Mouse (Mus musculus) left cerebral cortex, adult 8-10 months (tissue): ENCODE results near the gene Hao1. TPM values are rescaled to one million over a fixed set of nuclear protein-coding genes. Genes with fewer than 3 reads are reported as not detected.
A peak's percentile ranks its signal among the peaks of the same experiment; 100 is the strongest.

ENCODE experiments used
- DNase-seq, 2 experiments: peaks; one replicate each; pipeline ENCODE4 v3.0.0; 2022; ENCODE audit warnings: low spot score in 2 of 2
- total RNA-seq, 4 experiments: library from RNA; stranded (reverse); gene quantifications; 2 replicates each; pipeline ENCODE4 v1.2.4; 2022

Hao1 gene
- total RNA-seq, result under 1 TPM in 1 of 4 experiments, not detected in 3; 0.17 TPM

DNA sequence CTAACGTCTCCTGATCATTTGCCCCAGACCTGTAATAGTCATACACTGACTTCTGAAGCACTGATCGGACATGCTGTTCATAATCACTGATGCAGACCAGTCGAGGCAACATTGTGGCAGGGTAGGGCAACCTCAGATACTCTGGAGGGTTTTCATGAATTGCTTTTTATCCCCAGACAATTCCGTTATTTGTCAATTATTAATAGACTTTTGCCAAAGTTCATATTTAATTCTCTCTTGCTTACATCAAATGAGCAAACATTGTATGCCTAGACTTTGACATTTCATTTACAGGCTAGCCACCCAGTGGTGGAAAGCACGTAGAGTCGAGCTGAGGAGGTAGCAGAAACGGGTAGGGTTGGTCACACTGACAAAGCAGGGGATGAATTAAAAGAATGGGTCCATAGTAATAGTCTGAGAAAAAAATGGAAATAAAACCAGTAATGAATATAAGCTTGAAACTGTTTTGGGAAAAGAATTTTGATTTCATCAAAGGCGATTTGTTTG, at the start of gene Hao1:
Gene Hao1, minus strand, starts transcription at position 148 of the 507 bp plus-strand sequence.
- DNase-seq, result no peak

DNA sequence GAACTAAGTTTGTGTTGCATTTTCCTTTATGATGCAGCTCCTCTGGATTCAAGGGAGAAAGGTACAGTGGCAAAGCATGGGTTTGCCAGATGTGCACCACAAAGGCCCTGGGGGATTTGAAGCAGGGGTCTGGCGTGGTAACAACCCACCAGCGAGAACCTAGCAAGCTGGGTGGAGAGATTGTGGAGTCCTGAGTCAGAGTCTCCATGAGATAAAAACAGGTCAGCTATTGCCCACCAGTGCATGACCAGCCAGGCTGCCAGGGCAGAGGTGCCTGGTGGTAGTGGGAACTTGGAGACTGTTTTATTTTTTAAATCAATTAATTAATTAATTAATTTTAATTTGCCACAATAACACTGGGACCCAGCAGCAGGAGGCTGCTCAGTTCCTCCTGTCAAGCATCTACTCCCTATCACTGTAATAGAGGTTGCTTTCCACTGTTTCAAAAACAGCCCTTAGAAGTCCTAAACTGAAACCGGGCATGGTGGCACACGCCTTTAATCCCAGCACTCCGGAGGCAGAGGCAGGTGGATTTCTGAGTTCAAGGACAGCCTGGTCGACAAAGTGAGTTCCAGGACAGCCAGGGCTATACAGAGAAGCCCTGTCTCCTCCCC, 37.0 kb upstream of the Hao1 start:
- no peak for DNase-seq

DNA sequence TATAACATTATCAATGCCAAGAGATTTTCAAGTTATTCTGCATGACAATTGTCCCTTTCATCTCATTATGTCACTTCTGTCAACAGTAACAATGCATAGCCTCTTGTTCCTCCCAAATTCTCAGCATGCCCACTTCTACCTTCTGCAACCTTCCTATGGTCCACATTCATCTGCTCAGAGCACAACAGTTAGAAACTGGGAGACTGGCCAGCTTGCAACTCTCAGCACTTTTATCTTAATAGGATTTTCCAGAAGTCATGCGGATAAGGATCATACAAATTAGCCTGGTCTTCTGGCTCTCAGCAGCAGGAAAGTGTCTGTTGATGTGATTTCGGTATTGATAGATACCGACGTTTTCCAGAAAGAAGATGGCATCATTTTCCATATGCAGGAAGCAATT, 31.1 kb upstream of the Hao1 start:
- no peak for DNase-seq

DNA sequence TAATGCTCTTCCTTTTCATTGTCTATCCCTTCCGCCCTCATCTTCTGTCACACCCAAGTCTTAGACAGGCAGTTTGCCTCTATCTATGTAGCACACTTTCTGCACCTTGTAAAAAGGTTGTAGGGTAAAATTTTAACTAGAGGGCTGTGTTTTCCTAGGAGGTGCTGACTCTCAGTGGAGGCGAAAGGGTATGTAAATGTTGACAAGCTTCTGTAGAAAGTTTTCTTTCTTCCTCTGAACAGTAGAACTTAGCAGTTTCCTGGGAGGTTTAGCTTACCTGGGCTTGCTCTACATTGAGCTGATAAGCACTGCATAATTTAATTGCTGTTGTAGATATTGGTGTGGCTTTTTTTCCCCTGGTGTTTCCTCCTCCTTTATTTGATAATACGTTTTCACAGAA, 5.3 kb upstream of the Hao1 start:
- DNase-seq, result no peak

GRCm38 (mm10) chr2:134552358-134552757, 1.8 kb downstream of the Hao1 start:
- no peak for DNase-seq

DNA sequence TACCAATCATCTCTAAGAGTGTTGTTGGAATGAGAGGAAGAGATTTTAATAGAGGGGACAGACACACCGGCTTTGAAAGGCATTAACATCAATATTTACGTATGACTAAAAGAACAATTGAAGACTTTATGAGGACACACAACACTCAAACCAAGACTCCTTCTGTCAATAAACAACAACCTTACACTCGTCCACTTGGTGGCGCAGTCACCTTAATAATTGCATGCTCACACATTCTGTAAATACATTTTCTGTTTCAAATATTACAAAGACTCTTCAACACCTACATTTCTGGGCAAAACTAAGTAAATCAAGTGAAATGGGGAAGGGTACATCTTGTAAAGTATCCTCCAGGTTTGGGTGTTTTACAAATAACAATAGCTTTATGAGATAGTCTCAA, 4.4 kb downstream of the Hao1 start:
- DNase-seq, result no peak

GRCm38 (mm10) chr2:134545116-134545515, 9.1 kb downstream of the Hao1 start:
- no peak for DNase-seq

- no peak for DNase-seq
Observed at GRCm38 (mm10) chr2:134544321-134545065, 9.7 kb downstream of the Hao1 start.

- no peak for DNase-seq
Observed at GRCm38 (mm10) chr2:134543501-134543900, 10.7 kb downstream of the Hao1 start.

DNA sequence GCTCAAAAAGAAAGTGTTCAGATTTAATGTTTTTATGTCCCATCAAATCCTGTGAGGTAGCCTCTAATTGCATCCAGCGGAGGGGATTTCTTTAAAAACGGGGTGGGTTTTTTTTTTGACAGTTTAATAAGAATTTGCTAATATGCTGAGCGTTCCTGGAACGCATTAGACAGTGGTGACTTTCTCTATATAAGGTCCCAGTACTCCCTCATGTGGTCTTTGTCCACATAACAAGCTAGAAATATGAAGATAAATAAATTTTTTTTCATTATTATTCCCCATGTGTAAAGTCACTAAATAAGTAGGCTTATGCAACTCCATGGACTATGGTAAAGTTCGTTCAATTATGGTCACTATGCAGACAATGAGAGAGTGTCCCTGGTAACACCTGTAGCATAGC, 13.1 kb downstream of the Hao1 start:
- no peak for DNase-seq

GRCm38 (mm10) chr2:134538451-134538850, 15.7 kb downstream of the Hao1 start:
- DNase-seq, result no peak

DNA sequence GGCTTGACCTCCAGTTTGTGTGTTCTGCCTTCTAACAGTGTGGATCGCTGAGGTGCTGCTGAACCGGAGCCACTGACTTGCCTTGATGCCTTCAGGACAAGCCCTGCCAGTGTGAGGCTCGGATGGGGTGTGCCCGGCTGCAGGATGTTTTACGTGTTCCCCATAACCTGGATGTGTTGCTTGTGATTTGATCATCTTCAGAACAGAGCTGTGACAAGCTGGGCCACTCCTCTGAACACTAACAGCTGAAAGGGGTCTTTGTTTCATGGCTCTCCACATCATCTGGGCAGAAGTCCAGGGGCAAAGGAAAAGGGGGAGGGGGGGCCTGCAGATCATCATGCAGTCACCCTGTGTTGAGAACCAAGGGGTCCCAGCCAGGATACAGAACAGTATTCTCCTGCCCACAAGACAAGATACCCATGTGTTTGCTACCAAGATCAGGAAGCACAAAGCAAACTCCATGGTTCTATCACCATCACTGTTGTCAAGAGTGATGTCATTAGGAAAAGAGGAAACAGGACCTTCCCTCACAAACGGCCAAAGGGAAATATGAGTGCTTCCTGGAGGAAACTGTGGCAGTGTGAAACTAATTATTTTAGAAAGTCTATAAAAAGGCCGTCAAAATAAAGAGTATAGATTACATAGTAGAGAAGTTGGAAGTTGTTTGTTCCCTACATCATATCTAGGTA, 25.9 kb downstream of the Hao1 start:
- DNase-seq, result no peak

GRCm38 (mm10) chr2:134527419-134528114, 26.6 kb downstream of the Hao1 start:
- DNase-seq, result no peak

- DNase-seq, result no peak
Observed at GRCm38 (mm10) chr2:134518042-134518441, 36.1 kb downstream of the Hao1 start.

DNA sequence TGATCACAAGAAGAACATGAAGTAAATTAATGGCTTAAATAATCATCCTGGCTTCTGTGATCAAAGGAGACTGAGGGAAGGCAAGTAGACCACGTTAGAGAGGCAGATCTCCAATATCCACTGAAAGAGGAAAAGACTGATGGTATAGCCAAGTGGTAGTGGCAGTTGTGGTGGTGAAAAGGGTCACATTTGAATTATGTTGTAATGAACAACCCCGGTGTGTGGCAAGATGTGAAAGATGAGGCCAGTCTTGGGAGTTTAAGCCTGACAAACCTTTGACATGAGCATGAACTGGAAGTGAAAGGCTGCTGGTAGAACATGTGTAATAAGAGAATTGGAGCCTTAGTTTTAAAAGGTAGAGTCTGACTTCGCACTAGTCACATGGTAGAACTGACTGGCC, 54.4 kb downstream of the Hao1 start:
- DNase-seq, result no peak

DNA sequence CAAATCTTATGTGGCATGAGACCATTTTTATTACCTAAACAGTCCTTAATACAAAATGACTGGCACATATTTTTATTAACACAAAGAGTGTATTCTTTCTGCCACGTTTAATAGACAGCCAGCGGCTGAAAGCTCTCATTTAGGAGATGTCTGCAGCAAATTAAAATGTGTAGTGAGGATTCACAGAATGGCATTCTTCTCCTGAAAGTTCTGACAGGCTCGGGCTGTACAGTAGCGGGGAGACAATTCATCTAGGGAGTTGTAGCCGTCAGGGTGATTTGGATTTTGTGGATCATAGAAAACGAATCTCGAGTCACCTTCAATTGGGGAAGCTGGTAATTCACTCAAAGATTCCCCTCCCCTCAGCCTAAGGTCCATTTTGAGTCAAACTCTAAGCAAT, 55.7 kb downstream of the Hao1 start:
- no peak for DNase-seq

GRCm38 (mm10) chr2:134488671-134489070, 65.5 kb downstream of the Hao1 start:
- no peak for DNase-seq

- no peak for DNase-seq
Observed at GRCm38 (mm10) chr2:134486055-134486834, 67.9 kb downstream of the Hao1 start.

GRCm38 (mm10) chr2:134482683-134483082, 71.5 kb downstream of the Hao1 start:
- DNase-seq, result no peak

GRCm38 (mm10) chr2:134481759-134482158, 72.4 kb downstream of the Hao1 start:
- DNase-seq, result peak; percentile 8 to 64

- DNase-seq, result no peak
Observed at GRCm38 (mm10) chr2:134481174-134481573, 73.0 kb downstream of the Hao1 start.
